Mouse (Mus musculus) CD4-positive, CD25-positive, alpha-beta regulatory T cell, adult 9 weeks (primary cell): ENCODE results near the gene Il4i1. TPM values are rescaled to one million over a fixed set of nuclear protein-coding genes. Genes with fewer than 3 reads are reported as not detected.

Experiments
- polyA plus RNA-seq: library from polyadenylated mRNA; unstranded; fragments of 100-300 nt; shearing (Covaris generic); gene quantifications from one replicate; pipeline ENCODE4 v1.2.1, GENCODE M21; 2017

Gene Il4i1
- polyA plus RNA-seq = 2.0 TPM

GRCm38 (mm10) chr7:44815721-44816469 lies at the start of gene Il4i1, which contains the start of gene Nup62:
Gene Il4i1 (plus strand): TSS chr7:44816387.
Gene Nup62 (plus strand): TSS chr7:44816088.

DNA sequence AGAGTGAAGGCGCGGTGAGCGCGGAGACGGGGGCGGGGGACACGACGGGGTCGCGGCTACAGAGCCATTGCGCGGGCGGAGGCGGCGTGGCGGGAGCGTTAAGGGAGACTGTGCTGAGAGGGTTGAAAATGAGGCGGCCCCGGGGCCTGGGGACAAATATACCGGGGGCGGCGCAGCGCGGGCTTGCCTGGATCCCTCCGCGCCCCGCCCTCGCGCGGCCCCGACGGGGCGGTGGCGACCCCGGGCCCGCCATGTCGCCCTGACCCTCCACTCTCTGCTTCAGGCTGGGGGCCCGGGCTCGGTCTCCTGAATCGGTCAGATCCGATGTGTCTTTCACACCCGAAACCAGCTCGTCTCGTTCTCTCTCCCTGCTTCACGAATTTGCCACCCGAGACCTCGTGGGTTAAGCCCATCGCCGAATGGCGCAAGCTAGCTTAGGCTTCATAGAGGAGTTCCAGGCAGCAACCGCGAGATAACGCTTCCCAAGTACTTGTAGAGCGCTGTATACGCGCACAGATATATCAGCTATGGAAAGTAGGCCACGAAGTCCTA lies 359 bp downstream of the Il4i1 start, which contains the start of gene Atf5:
TSS of gene Atf5 (minus strand) at position 189 of the 552 bp plus-strand sequence.

DNA sequence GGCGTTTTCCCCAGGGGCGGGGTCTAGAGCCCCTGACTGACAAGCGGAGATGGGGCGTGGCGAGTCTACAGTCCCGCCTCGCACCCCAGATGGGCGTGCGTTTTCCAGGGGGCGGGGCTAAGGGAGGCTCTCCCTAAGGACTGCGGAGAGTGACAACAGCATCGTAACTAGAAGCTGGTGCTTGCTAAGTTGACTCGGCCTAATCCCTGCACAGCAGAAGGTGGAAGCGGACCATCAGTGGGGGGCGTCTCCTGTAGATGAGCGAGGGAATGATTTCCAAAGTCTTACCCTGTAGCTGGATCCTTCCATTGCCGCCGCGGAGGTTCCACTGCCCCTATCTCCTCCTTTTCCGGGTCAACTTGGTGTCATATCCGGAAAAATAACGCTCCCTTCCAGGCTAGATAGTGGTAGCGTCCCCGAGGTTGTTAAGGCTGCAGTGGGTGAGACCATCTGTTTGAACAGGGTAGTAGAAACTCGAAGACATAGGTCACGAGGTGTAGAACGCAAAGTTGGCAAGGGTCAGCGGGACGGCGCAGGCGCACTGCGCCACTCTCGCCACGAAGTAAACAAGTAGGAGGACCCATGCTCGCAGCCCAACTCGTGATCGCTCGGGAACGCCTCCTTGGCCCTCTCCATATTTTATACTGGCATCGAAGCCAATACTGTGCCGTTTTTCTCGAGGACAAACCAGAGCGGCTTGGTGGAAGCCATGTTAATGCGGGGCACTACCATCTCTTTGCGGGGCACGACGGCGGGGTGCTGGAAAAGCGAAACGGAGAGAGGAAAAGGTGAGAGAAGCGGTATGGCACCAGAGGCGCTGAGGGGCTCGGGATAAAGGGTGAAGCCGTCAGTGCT lies 32.6 kb downstream of the Il4i1 start, which contains the start of the genes Akt1s1 and Tbc1d17:
TSS of gene Akt1s1 (plus strand) at position 431 of the 855 bp plus-strand sequence.
TSS of gene Tbc1d17 (minus strand) at position 519 of the 855 bp plus-strand sequence.

DNA sequence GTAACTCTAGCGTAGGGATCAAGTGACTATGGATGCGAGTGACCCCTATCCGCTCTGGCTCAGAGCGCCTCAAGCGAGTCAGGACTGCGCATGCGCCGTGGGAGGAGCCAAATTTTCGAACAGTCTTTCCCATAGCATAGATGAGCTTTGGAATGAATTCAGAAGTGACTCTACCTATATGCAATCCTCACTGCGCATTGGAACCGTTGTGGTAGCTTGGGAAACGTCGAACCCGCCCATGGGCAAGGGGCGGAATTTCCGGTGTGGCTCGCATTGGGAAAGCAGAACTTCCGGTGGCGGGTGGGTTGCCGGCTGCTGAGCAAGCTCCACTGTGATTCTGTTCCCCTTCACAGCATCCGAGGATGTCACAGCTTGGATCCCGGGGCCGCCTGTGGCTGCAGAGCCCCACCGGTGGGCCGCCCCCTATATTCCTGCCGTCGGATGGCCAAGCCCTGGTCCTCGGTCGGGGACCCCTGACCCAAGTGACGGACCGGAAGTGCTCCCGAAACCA lies 40.9 kb downstream of the Il4i1 start, which contains the start of gene Pnkp:
TSS of gene Pnkp (plus strand) at position 98 of the 511 bp plus-strand sequence.

GRCm38 (mm10) chr7:44869697-44870528 lies 53.7 kb downstream of the Il4i1 start, which contains the start of gene Ptov1:
Gene Ptov1 (minus strand): TSS chr7:44869788.

Other genes starting within 250 kb of the Il4i1 start
- gene Napsa, start 244.0 kb upstream of the Il4i1 start, polyA plus RNA-seq = 1.6 TPM
- gene Kcnc3, start 225.7 kb upstream of the Il4i1 start, polyA plus RNA-seq = not detected
- gene Myh14, start 145.5 kb upstream of the Il4i1 start, polyA plus RNA-seq = not detected
- not detected for gene Izumo2, start 107.6 kb upstream of the Il4i1 start, polyA plus RNA-seq
- gene Vrk3, start 68.0 kb upstream of the Il4i1 start, polyA plus RNA-seq = 112 TPM
- 0.57 TPM for gene Zfp473, start 65.3 kb upstream of the Il4i1 start, polyA plus RNA-seq
- 58.7 TPM for gene Nup62, start 299 bp upstream of the Il4i1 start, polyA plus RNA-seq
- gene Atf5, start 271 bp downstream of the Il4i1 start, polyA plus RNA-seq = 0.36 TPM
- 12.1 TPM for gene Akt1s1, start 32.6 kb downstream of the Il4i1 start, polyA plus RNA-seq
- 112 TPM for gene Tbc1d17, start 32.7 kb downstream of the Il4i1 start, polyA plus RNA-seq
- gene Pnkp, start 40.8 kb downstream of the Il4i1 start, polyA plus RNA-seq = 100 TPM
- 9.9 TPM for gene Ptov1, start 53.4 kb downstream of the Il4i1 start, polyA plus RNA-seq
- 26.9 TPM for gene Med25, start 76.3 kb downstream of the Il4i1 start, polyA plus RNA-seq
- 50.8 TPM for gene Fuz, start 79.7 kb downstream of the Il4i1 start, polyA plus RNA-seq
- 26.9 TPM for gene Ap2a1, start 113.1 kb downstream of the Il4i1 start, polyA plus RNA-seq
- gene Tsks, start 126.8 kb downstream of the Il4i1 start, polyA plus RNA-seq = not detected
- gene Cpt1c, start 158.5 kb downstream of the Il4i1 start, polyA plus RNA-seq = 0.55 TPM
- 210 TPM for gene Prmt1, start 170.2 kb downstream of the Il4i1 start, polyA plus RNA-seq
- gene Irf3, start 181.3 kb downstream of the Il4i1 start, polyA plus RNA-seq = 255 TPM
- 35.2 TPM for gene Bcl2l12, start 182.3 kb downstream of the Il4i1 start, polyA plus RNA-seq
- gene Scaf1, start 200.0 kb downstream of the Il4i1 start, polyA plus RNA-seq = 22.7 TPM
- 6.3 TPM for gene Rras, start 201.6 kb downstream of the Il4i1 start, polyA plus RNA-seq
- 4.8 TPM for gene Prr12, start 236.5 kb downstream of the Il4i1 start, polyA plus RNA-seq
- 148 TPM for gene Nosip, start 246.0 kb downstream of the Il4i1 start, polyA plus RNA-seq
- gene Prrg2, start 246.3 kb downstream of the Il4i1 start, polyA plus RNA-seq = 3.3 TPM